Mouse (Mus musculus) ES-E14 (cell line): ENCODE results near the gene Barx1. TPM values are rescaled to one million over a fixed set of nuclear protein-coding genes. Genes with fewer than 3 reads are reported as not detected.

ENCODE experiments used
- DNase-seq: peaks from one replicate; pipeline ENCODE4 v3.0.0-alpha.2; 2013; ENCODE audit warnings: low read depth, low spot score
- H3K27ac ChIP-seq: 2 replicates; pipeline ENCODE4 v1.5.1; 2012; ENCODE audit warnings: low read depth, mild to moderate bottlenecking, low read length, moderate library complexity, mixed read lengths; ENCODE audit not compliant: poor library complexity, insufficient read depth, severe bottlenecking
- H3K36me3 ChIP-seq: 2 replicates; pipeline ENCODE4 v1.6.1; 2012; ENCODE audit warnings: mild to moderate bottlenecking, low read length, moderate library complexity, mixed read lengths; ENCODE audit not compliant: control insufficient read depth, poor library complexity, insufficient read depth, severe bottlenecking
- H3K4me1 ChIP-seq, 2 experiments: fragments of 150-350 bp in 1 of 2; sonication (generic) in 1 of 2; 2 replicates each; pipeline ENCODE4 v1.6.1; 2012; ENCODE audit warnings: low read length in 2 of 2, mild to moderate bottlenecking in 1 of 2, mixed read lengths in 1 of 2; ENCODE audit not compliant: control insufficient read depth in 2 of 2, insufficient read depth in 2 of 2, poor library complexity in 1 of 2
- H3K4me3 ChIP-seq, 2 experiments: fragments of 150-350 bp in 1 of 2; sonication (generic) in 1 of 2; 2 replicates each; pipeline ENCODE4 v1.5.1; 2012; ENCODE audit warnings: low read length in 2 of 2, low read depth in 1 of 2, mild to moderate bottlenecking in 1 of 2, mixed read lengths in 1 of 2; ENCODE audit not compliant: insufficient read depth in 1 of 2, poor library complexity in 1 of 2, severe bottlenecking in 1 of 2
- H3K9ac ChIP-seq: 2 replicates; pipeline ENCODE4 v1.6.1; 2012; ENCODE audit warnings: low read depth, mild to moderate bottlenecking, low read length, mixed read lengths; ENCODE audit not compliant: poor library complexity, insufficient read depth, severe bottlenecking
- H3K9me3 ChIP-seq: fragments of 150-350 bp; sonication (generic); 2 replicates; pipeline ENCODE4 v1.6.1; 2012; ENCODE audit warnings: low read depth, mild to moderate bottlenecking, low read length; ENCODE audit not compliant: control insufficient read depth, insufficient read depth
- CHD2 ChIP-seq: IDR thresholded peaks from 2 replicates; pipeline ENCODE4 v1.6.1; 2014; ENCODE audit warnings: mild to moderate bottlenecking, low read depth, low read length, inconsistent platforms
- HCFC1 ChIP-seq: IDR thresholded peaks from 2 replicates; pipeline ENCODE4 v1.6.1; 2012; ENCODE audit warnings: low read length, inconsistent platforms, borderline replicate concordance; ENCODE audit not compliant: insufficient read depth
- MAFK ChIP-seq: IDR thresholded peaks from 2 replicates; pipeline ENCODE4 v1.6.1; 2014; ENCODE audit warnings: mild to moderate bottlenecking, low read depth, low read length, inconsistent platforms; ENCODE audit not compliant: insufficient read depth
- ZC3H11A ChIP-seq: IDR thresholded peaks from 2 replicates; pipeline ENCODE4 v1.6.1; 2012; ENCODE audit warnings: low read depth, mild to moderate bottlenecking, inconsistent platforms, low read length, borderline replicate concordance
- ZNF384 ChIP-seq: IDR thresholded peaks from 2 replicates; pipeline ENCODE4 v1.6.1; 2012; ENCODE audit warnings: low read depth, low read length, inconsistent platforms
- in situ Hi-C, 2 experiments: fragments of 600-800 bp; cut with MboI; formaldehyde crosslinking; loops; one replicate each; pipeline ENCODE4 v1.15.1; 2025; ENCODE audit warnings: low sequenced_read_pairs in 2 of 2, inconsistent platforms in 1 of 2; ENCODE audit not compliant: unreplicated experiment in 2 of 2
- total RNA-seq: library from RNA; depleted of rRNA; stranded (reverse); fragments of 300-350 nt; gene quantifications from 2 replicates; pipeline ENCODE4 v1.2.3, GENCODE M21; 2012

Gene Barx1
- total RNA-seq, 1 experiment = 2.4 TPM

DNA sequence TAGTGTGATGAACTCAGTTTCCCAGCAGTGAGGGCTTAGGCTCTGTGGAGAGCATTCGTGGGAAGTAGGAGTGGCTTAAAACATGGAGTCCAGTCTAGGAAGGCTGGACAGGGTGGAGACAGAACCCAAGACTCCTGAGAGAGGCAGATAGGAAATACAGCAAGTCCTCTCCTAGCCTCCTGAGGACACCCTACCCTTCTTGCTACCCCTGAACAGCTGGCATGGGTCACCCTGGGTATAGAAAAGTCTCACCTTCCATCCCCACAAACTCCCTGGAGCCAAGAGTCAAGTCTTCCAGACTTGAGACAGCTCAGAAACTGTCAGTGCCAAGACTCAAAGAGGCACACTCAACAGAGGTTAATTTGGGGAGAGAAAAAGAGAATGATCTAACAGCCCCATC lies 1.2 kb upstream of the Barx1 start:
- no peak for DNase-seq
- H3K36me3 ChIP-seq = no peaks in the 10 kb centered on the region
- in situ Hi-C loops = loop anchor here in 1 of 2 experiments (25.0 kb wide), 2 partner anchors 351 to 501 kb away; no protein-coding TSS in a partner anchor
- TF ChIP-seq CHD2 = no peak
- no peak for TF ChIP-seq ZNF384
- TF ChIP-seq ZC3H11A = no peak
- no peak for TF ChIP-seq MAFK
- no peak for TF ChIP-seq HCFC1
- no peaks in the 10 kb centered on the region for H3K9me3 ChIP-seq
- H3K27ac ChIP-seq = no peak overlapping the region
- no peak overlapping the region for H3K4me3 ChIP-seq
- peaks cover 0 to 4% of the 10 kb centered on the region in 2 experiments; a peak in 1 of 4 replicates for H3K4me1 ChIP-seq
- H3K9ac ChIP-seq = no peak overlapping the region

- H3K4me1 ChIP-seq = peaks cover 0 to 4% of the 10 kb centered on the region in 2 experiments; a peak in 1 of 4 replicates
- in situ Hi-C loops = loop anchor here in 1 of 2 experiments (25.0 kb wide), 2 partner anchors 349 to 499 kb away; no protein-coding TSS in a partner anchor
- no peak for TF ChIP-seq CHD2
- no peak for TF ChIP-seq ZNF384
- no peak for TF ChIP-seq MAFK
- TF ChIP-seq HCFC1 = no peak
These were observed 601 bp downstream of the Barx1 start for GRCm38 (mm10) chr13:48663211-48663987.

DNA sequence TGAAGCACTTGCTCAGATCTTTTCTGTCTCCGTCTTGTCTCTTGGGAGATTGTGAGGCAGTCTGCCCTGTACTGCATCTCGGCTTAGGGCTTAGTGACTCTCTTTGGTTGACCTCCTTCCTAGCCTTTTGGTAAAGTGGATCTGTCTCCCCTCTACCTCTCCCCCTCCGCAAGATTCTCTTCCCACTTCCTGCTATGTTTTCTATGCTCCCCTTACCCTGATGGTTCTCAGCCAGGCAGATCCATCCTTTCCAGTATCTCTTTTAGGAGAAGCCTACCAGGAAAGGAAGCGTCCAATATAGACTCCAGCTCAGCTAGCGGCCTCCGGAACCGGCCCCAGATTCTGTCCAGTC lies 1.2 kb downstream of the Barx1 start:
- Histone ChIP-seq H3K27ac (no peak overlapping the region), H3K9me3 (no peaks in the 10 kb centered on the region), H3K9ac (no peak overlapping the region), H3K4me3 (no peak overlapping the region), H3K36me3 (no peaks in the 10 kb centered on the region), H3K4me1 (peaks cover 0 to 4% of the 10 kb centered on the region in 2 experiments; a peak in 1 of 4 replicates)
- DNase-seq = no peak
- TF ChIP-seq HCFC1 = no peak
- no peak for TF ChIP-seq MAFK
- no peak for TF ChIP-seq CHD2
- no peak for TF ChIP-seq ZNF384
- no peak for TF ChIP-seq ZC3H11A
- in situ Hi-C loops = loop anchor here in 1 of 2 experiments (25.0 kb wide), 2 partner anchors 348 to 498 kb away; no protein-coding TSS in a partner anchor

More at GRCm38 (mm10) chr13:48663211-48663987, 601 bp downstream of the Barx1 start:
- peak overlapping the region; percentile 20 to 60; a peak in 3 of 4 replicates for H3K4me3 ChIP-seq
- no peak overlapping the region for H3K27ac ChIP-seq
- DNase-seq = no peak
- H3K9me3 ChIP-seq = no peaks in the 10 kb centered on the region
- no peaks in the 10 kb centered on the region for H3K36me3 ChIP-seq
- H3K9ac ChIP-seq = no peak overlapping the region

GRCm38 (mm10) chr13:48664916-48665655 lies 2.3 kb downstream of the Barx1 start:
- H3K4me1 ChIP-seq = peaks cover 0 to 4% of the 10 kb centered on the region in 2 experiments; a peak in 1 of 4 replicates
- in situ Hi-C loops = loop anchor here in 1 of 2 experiments (25.0 kb wide), 2 partner anchors 347 to 497 kb away; no protein-coding TSS in a partner anchor
- H3K9me3 ChIP-seq = no peaks in the 10 kb centered on the region
- no peak overlapping the region for H3K27ac ChIP-seq
- no peak for TF ChIP-seq MAFK
- no peak for TF ChIP-seq HCFC1
- TF ChIP-seq CHD2 = no peak
- TF ChIP-seq ZC3H11A = no peak
- TF ChIP-seq ZNF384 = no peak
- H3K4me3 ChIP-seq = no peak overlapping the region
- no peaks in the 10 kb centered on the region for H3K36me3 ChIP-seq
- no peak for DNase-seq
- no peak overlapping the region for H3K9ac ChIP-seq
